ENCODE assay signal across 20 mouse cellular contexts in genomic region chr10:70198012-70198411, GRCm38 (mm10). TPM values are rescaled to one million over a fixed set of nuclear protein-coding genes. Genes with fewer than 3 reads are reported as not detected.
"Had no signal": no experiment of that assay in that cellular context is flagged by ENCODE, and none has a peak within 500 bp of the region (broad histone marks: within the 10 kb centered on the region; RNA-seq: fewer than 3 reads in every experiment).

No protein-coding gene starts in this region.

- H3K4me3 ChIP-seq: kidney, embryonic 15.5 days; left cerebral cortex, adult 2 months; liver, embryonic 13.5 days had no signal

- H3K9me3 ChIP-seq: kidney, embryonic 15.5 days; liver, embryonic 13.5 days had no signal

- H3K27me3 ChIP-seq: kidney, embryonic 15.5 days; liver, embryonic 13.5 days had no signal

- H3K9ac ChIP-seq: kidney, embryonic 15.5 days; liver, embryonic 13.5 days had no signal

- DNase-seq: kidney, adult 11 months; kidney, adult 8-10 months; kidney, postnatal 10 days; kidney, postnatal 36 days; layer of hippocampus, postnatal 36 days; liver, embryonic 13.5 days; lung, adult 2 months; midbrain, embryonic 14.5 days; thymus, adult 18-20 months; thymus, postnatal 36 days had no signal

- H3K27ac ChIP-seq: kidney, embryonic 15.5 days; left cerebral cortex, adult 2 months; liver, embryonic 13.5 days had no signal

- H3K4me2 ChIP-seq: kidney, embryonic 15.5 days; liver, embryonic 13.5 days; midbrain, embryonic 11.5 days had no signal

RNA-seq across cellular contexts. Expression of gene Mrln, which starts 6.5 kb away (rescaled TPM):
- total RNA-seq: layer of hippocampus, adult 8-10 months; left cerebral cortex, adult 2 months; left cerebral cortex, postnatal 10 days; left cerebral cortex, postnatal 36 days; liver, adult 2 months; megakaryocyte-erythroid progenitor cell, adult 5-6 weeks had no signal
- polyA plus RNA-seq: liver, adult 2 months; midbrain, embryonic 11.5 days; midbrain, embryonic 14.5 days; small intestine, adult 2 months; spleen, adult 2 months had no signal

RNA-seq across cellular contexts. Expression of gene Slc16a9, which starts 46.9 kb away (rescaled TPM):
- total RNA-seq: megakaryocyte-erythroid progenitor cell, adult 5-6 weeks had no signal
